Mouse (Mus musculus): Measurements from ENCODE around the gene C130050O18Rik. TPM values are rescaled to one million over a fixed set of nuclear protein-coding genes. Genes with fewer than 3 reads are reported as not detected.
A peak's percentile ranks its signal among the peaks of the same experiment; 100 is the strongest.

Gene C130050O18Rik
- total and polyA plus RNA-seq, 3 experiments: 0.68 to 1.1 (median 0.98) TPM

DNA sequence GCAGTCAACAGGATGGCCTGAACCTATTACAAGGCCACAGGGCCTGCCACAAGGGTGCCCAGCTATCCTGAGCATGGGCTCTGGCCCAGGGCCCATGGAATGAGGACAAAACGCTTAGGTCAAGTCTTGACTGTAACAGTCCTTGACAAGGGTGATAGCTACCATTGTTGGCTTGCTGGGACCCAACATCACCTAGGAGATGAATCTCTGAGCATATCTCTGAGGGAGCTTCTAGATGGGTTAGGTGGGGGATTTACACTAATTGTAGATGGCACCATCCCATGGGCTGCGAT lies 36.6 kb downstream of the C130050O18Rik start:
- WGBS: 77% methylated on average over 2 of the region's 2 CpGs
- no peak overlapping the region for H3K27ac ChIP-seq
- H3K4me3 ChIP-seq: no peak overlapping the region
- intact Hi-C loops (cut with DNase I): no loop called here
- H3K4me1 ChIP-seq (ENCODE audit: control insufficient read depth, insufficient read depth, low read length): 0 out of 2 replicates have a peak, but pooled peaks cover 3% of the 10 kb centered on the region
- H3K36me3 ChIP-seq (ENCODE audit: control insufficient read depth, insufficient read depth, low read length): no peaks in the 10 kb centered on the region
- H3K27me3 ChIP-seq (ENCODE audit: control insufficient read depth, insufficient read depth, low read length): no peaks in the 10 kb centered on the region
- no peak for DNase-seq
- H3K9ac ChIP-seq (ENCODE audit: low read depth, low read length): no peak overlapping the region
- TF ChIP-seq EP300 (IDR thresholded peaks at IDR 0.05; ENCODE audit: insufficient read depth, low read depth, low read length): no peak
- no peak for TF ChIP-seq CTCF (IDR thresholded peaks at IDR 0.05)
- TF ChIP-seq POLR2A (IDR thresholded peaks at IDR 0.05; ENCODE audit: insufficient read depth, low read depth, low read length): no peak
- no peaks in the 10 kb centered on the region for H3K79me2 ChIP-seq (replicated peaks; ENCODE audit: control insufficient read depth, insufficient read depth, low read length)

GRCm38 (mm10) chr5:139442428-139442827 lies 37.3 kb downstream of the C130050O18Rik start:
- TF ChIP-seq EP300 (IDR thresholded peaks at IDR 0.05; ENCODE audit: insufficient read depth, low read depth, low read length) (no peak), CTCF (IDR thresholded peaks at IDR 0.05) (no peak), POLR2A (IDR thresholded peaks at IDR 0.05; ENCODE audit: insufficient read depth, low read depth, low read length) (no peak)
- no peak for DNase-seq
- no peak overlapping the region for H3K9ac ChIP-seq (ENCODE audit: low read depth, low read length)
- 0 out of 2 replicates have a peak, but pooled peaks cover 3% of the 10 kb centered on the region for H3K4me1 ChIP-seq (ENCODE audit: control insufficient read depth, insufficient read depth, low read length)
- no peak overlapping the region for H3K27ac ChIP-seq
- H3K27me3 ChIP-seq (ENCODE audit: control insufficient read depth, insufficient read depth, low read length): no peaks in the 10 kb centered on the region
- H3K4me3 ChIP-seq: no peak overlapping the region
- H3K36me3 ChIP-seq (ENCODE audit: control insufficient read depth, insufficient read depth, low read length): no peaks in the 10 kb centered on the region
- no peaks in the 10 kb centered on the region for H3K79me2 ChIP-seq (replicated peaks; ENCODE audit: control insufficient read depth, insufficient read depth, low read length)
- WGBS: 43% methylated on average over 12 of the region's 12 CpGs
- intact Hi-C loops (cut with DNase I): no loop called here

GRCm38 (mm10) chr5:139442962-139443361 lies 37.9 kb downstream of the C130050O18Rik start:
- no peak overlapping the region for H3K9ac ChIP-seq (ENCODE audit: low read depth, low read length)
- TF ChIP-seq CTCF (IDR thresholded peaks at IDR 0.05): no peak
- TF ChIP-seq EP300 (IDR thresholded peaks at IDR 0.05; ENCODE audit: insufficient read depth, low read depth, low read length): no peak
- TF ChIP-seq POLR2A (IDR thresholded peaks at IDR 0.05; ENCODE audit: insufficient read depth, low read depth, low read length): no peak
- no peaks in the 10 kb centered on the region for H3K79me2 ChIP-seq (replicated peaks; ENCODE audit: control insufficient read depth, insufficient read depth, low read length)
- H3K27ac ChIP-seq: no peak overlapping the region
- no peaks in the 10 kb centered on the region for H3K27me3 ChIP-seq (ENCODE audit: control insufficient read depth, insufficient read depth, low read length)
- no peak for DNase-seq
- no peak overlapping the region for H3K4me3 ChIP-seq
- intact Hi-C loops (cut with DNase I): no loop called here
- H3K4me1 ChIP-seq (ENCODE audit: control insufficient read depth, insufficient read depth, low read length): 0 out of 2 replicates have a peak, but pooled peaks cover 3% of the 10 kb centered on the region
- H3K36me3 ChIP-seq (ENCODE audit: control insufficient read depth, insufficient read depth, low read length): no peaks in the 10 kb centered on the region
- WGBS: 76% methylated on average over 4 of the region's 4 CpGs

GRCm38 (mm10) chr5:139445258-139445657 lies 40.2 kb downstream of the C130050O18Rik start:
- Histone ChIP-seq H3K9ac (ENCODE audit: low read depth, low read length) (no peak overlapping the region), H3K4me3 (no peak overlapping the region), H3K36me3 (ENCODE audit: control insufficient read depth, insufficient read depth, low read length) (no peaks in the 10 kb centered on the region), H3K27me3 (ENCODE audit: control insufficient read depth, insufficient read depth, low read length) (no peaks in the 10 kb centered on the region), H3K27ac (no peak overlapping the region), H3K4me1 (ENCODE audit: control insufficient read depth, insufficient read depth, low read length) (0 out of 2 replicates have a peak, but pooled peaks cover 3% of the 10 kb centered on the region), H3K79me2 (replicated peaks; ENCODE audit: control insufficient read depth, insufficient read depth, low read length) (no peaks in the 10 kb centered on the region)
- DNase-seq: no peak
- 77% methylated on average over 8 of the region's 8 CpGs for WGBS
- intact Hi-C loops (cut with DNase I): no loop called here
- peak; percentile 54 for TF ChIP-seq CTCF (IDR thresholded peaks at IDR 0.05)
- no peak for TF ChIP-seq POLR2A (IDR thresholded peaks at IDR 0.05; ENCODE audit: insufficient read depth, low read depth, low read length)

- TF ChIP-seq EP300 (IDR thresholded peaks at IDR 0.05; ENCODE audit: insufficient read depth, low read depth, low read length): no peak
- TF ChIP-seq CTCF (IDR thresholded peaks at IDR 0.05): no peak
- TF ChIP-seq POLR2A (IDR thresholded peaks at IDR 0.05; ENCODE audit: insufficient read depth, low read depth, low read length): no peak
- Histone ChIP-seq H3K27me3 (ENCODE audit: control insufficient read depth, insufficient read depth, low read length) (no peaks in the 10 kb centered on the region), H3K4me3 (no peak overlapping the region), H3K4me1 (ENCODE audit: control insufficient read depth, insufficient read depth, low read length) (no peaks in the 10 kb centered on the region), H3K27ac (no peak overlapping the region), H3K9ac (ENCODE audit: low read depth, low read length) (no peak overlapping the region), H3K36me3 (ENCODE audit: control insufficient read depth, insufficient read depth, low read length) (no peaks in the 10 kb centered on the region), H3K79me2 (replicated peaks; ENCODE audit: control insufficient read depth, insufficient read depth, low read length) (no peaks in the 10 kb centered on the region)
- 57% methylated on average over 6 of the region's 6 CpGs for WGBS
- DNase-seq: no peak
- intact Hi-C loops (cut with DNase I): no loop called here
These were observed 42.9 kb downstream of the C130050O18Rik start for GRCm38 (mm10) chr5:139448025-139448424.

DNA sequence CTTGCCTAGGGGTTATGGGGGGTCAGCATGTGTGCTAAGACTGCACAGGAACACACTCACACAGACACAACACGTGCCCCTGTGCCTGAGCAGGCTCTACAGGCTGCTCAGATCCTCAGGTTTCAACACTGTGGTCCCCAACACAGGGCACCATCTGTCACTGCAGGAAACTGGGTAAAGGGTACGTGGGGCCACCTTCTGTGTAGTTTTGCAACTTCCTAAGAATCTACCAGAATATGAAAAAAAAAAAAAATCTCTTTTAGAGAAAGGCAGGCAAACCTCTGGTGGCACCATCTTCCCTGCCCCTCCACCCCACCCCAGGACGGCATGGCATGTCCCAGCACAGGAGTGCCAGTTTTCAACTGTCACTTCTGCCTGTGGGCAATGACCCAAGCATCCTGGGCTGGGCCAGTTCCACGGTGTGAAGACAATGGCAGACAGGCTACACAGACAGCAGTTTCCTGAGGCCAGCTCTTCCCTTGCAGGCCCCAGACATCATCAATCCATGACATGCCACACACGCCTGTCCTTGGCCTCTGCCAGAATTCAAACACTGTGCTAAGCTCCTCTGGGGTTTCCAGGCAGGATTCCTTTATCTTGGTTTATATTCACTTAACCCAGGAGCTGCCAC lies 44.2 kb downstream of the C130050O18Rik start:
- DNase-seq: peak in 1 of 2 experiments; percentile 49
- WGBS: 36% methylated on average over 5 of the region's 5 CpGs
- Histone ChIP-seq H3K4me1 (ENCODE audit: control insufficient read depth, insufficient read depth, low read length) (no peaks in the 10 kb centered on the region), H3K4me3 (no peak overlapping the region), H3K79me2 (replicated peaks; ENCODE audit: control insufficient read depth, insufficient read depth, low read length) (no peaks in the 10 kb centered on the region), H3K27ac (no peak overlapping the region), H3K36me3 (ENCODE audit: control insufficient read depth, insufficient read depth, low read length) (no peaks in the 10 kb centered on the region), H3K27me3 (ENCODE audit: control insufficient read depth, insufficient read depth, low read length) (no peaks in the 10 kb centered on the region), H3K9ac (ENCODE audit: low read depth, low read length) (no peak overlapping the region)
- intact Hi-C loops (cut with DNase I): no loop called here
- TF ChIP-seq CTCF (IDR thresholded peaks at IDR 0.05) (no peak), POLR2A (IDR thresholded peaks at IDR 0.05; ENCODE audit: insufficient read depth, low read depth, low read length) (no peak)

All from heart, adult 2 months (tissue).